Mouse (Mus musculus) embryonic stem cell, embryonic (primary cell): ENCODE measurements around the gene Clic4.
"Not testable (repeated sequence)": the region's sequence is repeated elsewhere in the genome, so short reads cannot be mapped to it uniquely, and the experiment has no call there.

Experiments used
- CTCF ChIA-PET, 4 experiments: fragments of 300-600 bp in 2 of 4; fragments of 350-600 bp in 2 of 4; sonication (Branson Sonifier 250); formaldehyde crosslinking; loops; one replicate each; lab custom pipeline; 2022; ENCODE audit warnings: inconsistent platforms in 2 of 4; lab: Charles Lee
- POLR2A ChIA-PET, 4 experiments: fragments of 300-600 bp in 2 of 4; fragments of 350-600 bp in 2 of 4; sonication (Branson Sonifier 250); formaldehyde crosslinking; loops; one replicate each; lab custom pipeline; 2022; ENCODE audit warnings: antibody characterized with exemption in 4 of 4, inconsistent platforms in 1 of 4; lab: Charles Lee

The Clic4 gene

GRCm38 (mm10) chr4:135209846-135210245 lies 62.8 kb downstream of the Clic4 start:
- ChIA-PET CTCF (interaction anchor here in 2 of 4 experiments (0.5 to 0.7 kb wide), 4 partner anchors 7 to 202 kb away, joined by 3 to 10 read pairs (median 4); no protein-coding TSS in a partner anchor), POLR2A (interaction anchor here in 2 of 4 experiments (0.8 to 1.7 kb wide), 4 partner anchors 9 to 109 kb away, joined by 4 to 6 read pairs (median 4); partner anchors contain the start of gene Clic4 (in 1 of the 2))

- ChIA-PET CTCF (interaction anchor here (0.5 to 2.0 kb wide), 32 partner anchors 14 to 314 kb away, joined by 3 to 12 read pairs (median 3); no protein-coding TSS in a partner anchor), POLR2A (interaction anchor here in 1 of 4 experiments (1.4 to 2.3 kb wide), 4 partner anchors 14 to 283 kb away, joined by 3 to 7 read pairs (median 3); partner anchors contain the start of gene Rsrp1)
Measured at GRCm38 (mm10) chr4:135205711-135206600, 66.7 kb downstream of the Clic4 start.

DNA sequence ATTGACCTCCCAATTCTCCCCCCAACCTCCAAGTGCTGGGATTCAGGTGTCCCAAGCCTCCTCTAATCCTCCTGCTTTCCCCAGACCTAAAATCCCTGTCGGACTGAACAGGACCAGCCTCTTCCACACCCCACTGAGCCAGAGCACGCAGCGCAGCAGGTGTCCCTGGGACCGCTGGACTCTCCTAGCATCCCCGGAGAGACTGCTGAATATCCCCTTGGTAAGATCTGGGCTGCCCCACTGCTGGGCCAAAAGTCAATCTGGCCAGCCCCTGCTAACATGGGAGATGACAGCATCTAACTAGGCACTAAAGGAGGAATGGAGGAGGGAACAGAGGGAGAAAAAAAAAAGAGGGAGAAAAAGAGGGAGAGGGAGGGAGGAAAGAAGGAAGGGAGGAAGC lies 67.4 kb downstream of the Clic4 start:
- POLR2A ChIA-PET = interaction anchor here in 1 of 4 experiments (2.3 kb wide), 1 partner anchor 39 kb away, joined by 7 read pairs; no protein-coding TSS in a partner anchor
- CTCF ChIA-PET = interaction anchor here in 3 of 4 experiments (0.9 to 2.0 kb wide), 4 partner anchors 38 to 243 kb away, joined by 3 to 9 read pairs (median 4); no protein-coding TSS in a partner anchor

GRCm38 (mm10) chr4:135204666-135205065 lies 67.9 kb downstream of the Clic4 start:
- ChIA-PET CTCF (interaction anchor here in 1 of 4 experiments (0.6 kb wide), 1 partner anchor 63 kb away, joined by 4 read pairs; no protein-coding TSS in a partner anchor), POLR2A (interaction anchor here in 2 of 4 experiments (0.6 to 0.7 kb wide), 2 partner anchors 64 to 177 kb away, joined by 3 to 11 read pairs; no protein-coding TSS in a partner anchor)

DNA sequence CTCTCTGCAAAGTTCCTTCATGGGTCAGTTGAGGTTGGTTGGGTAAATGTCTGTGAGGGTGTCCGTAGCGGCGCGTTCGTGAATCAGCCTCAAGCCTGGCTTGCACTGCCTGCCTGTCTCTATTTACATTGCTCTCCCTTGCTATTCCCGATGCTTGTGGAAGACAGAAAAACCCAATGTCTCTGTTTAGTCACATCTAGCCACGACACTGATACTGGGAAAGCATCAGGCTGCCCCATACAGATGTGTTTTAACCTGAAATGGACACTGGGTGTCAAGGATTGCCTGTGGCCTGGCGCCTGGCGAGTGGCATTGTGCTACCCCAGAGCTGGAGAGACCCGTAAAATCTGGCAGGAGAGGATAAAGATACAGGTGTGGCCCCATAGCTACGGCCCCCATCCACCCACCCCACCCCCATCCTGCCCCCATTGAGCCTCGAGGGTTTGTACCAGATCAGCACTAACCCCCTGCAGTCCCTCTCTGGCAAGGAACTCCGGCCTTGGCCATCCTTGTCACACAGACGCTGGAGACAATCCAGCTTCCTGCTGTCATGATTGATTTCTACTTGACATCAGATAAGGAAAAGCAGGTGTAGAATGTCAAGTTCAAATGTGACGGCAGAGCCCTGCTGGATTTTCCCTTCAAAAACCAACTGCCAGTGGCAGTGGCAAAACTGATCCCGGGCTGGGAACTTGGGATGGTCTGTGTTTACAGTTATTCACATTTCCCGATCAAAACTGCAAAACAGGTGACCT lies 68.6 kb downstream of the Clic4 start:
- POLR2A ChIA-PET = interaction anchor here (0.6 to 2.5 kb wide), 4 partner anchors 12 to 176 kb away, joined by 3 to 11 read pairs (median 4); no protein-coding TSS in a partner anchor

GRCm38 (mm10) chr4:135203279-135203678 lies 69.3 kb downstream of the Clic4 start:
- POLR2A ChIA-PET = interaction anchor here in 3 of 4 experiments (0.7 to 2.5 kb wide), 6 partner anchors 11 to 889 kb away, joined by 3 to 5 read pairs (median 4); no protein-coding TSS in a partner anchor

More for the DNA sequence above, 68.6 kb downstream of the Clic4 start:
- CTCF ChIA-PET = interaction anchor here in 2 of 4 experiments (0.6 to 1.3 kb wide), 3 partner anchors 62 to 219 kb away, joined by 3 to 5 read pairs (median 4); no protein-coding TSS in a partner anchor

DNA sequence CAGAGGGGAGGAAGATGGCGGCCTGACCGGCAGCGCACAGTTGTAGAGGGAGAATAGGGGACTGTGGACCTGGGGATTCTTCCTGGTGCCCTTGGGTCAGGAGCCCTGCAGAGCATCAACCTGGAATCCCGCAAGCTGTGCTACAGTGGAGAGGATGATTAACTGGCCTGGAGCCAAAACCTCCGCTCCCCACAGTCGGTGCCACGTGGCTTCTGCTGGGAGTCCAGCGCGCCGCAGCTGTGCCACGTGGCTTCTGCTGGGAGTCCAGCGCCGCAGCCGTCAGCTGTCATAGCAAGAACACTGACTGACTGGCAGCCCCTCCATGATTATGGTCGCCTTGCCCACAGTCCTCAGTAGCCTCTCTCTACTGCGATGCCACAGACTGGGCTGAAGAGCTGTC lies 70.8 kb downstream of the Clic4 start:
- CTCF ChIA-PET = interaction anchor here in 3 of 4 experiments (0.6 to 1.8 kb wide), 4 partner anchors 23 to 954 kb away, joined by 3 to 14 read pairs (median 4); no protein-coding TSS in a partner anchor
- POLR2A ChIA-PET = interaction anchor here in 3 of 4 experiments (0.6 to 2.5 kb wide), 8 partner anchors 10 to 425 kb away, joined by 3 to 5 read pairs (median 3); partner anchors contain the start of gene Rsrp1 (in 1 of the 3)

More at GRCm38 (mm10) chr4:135203279-135203678, 69.3 kb downstream of the Clic4 start:
- CTCF ChIA-PET = interaction anchor here in 3 of 4 experiments (0.6 to 1.8 kb wide), 4 partner anchors 97 to 218 kb away, joined by 3 to 14 read pairs (median 4); no protein-coding TSS in a partner anchor

- ChIA-PET CTCF (interaction anchor here in 1 of 4 experiments (0.6 kb wide), 1 partner anchor 223 kb away, joined by 3 read pairs; no protein-coding TSS in a partner anchor), POLR2A (interaction anchor here in 1 of 4 experiments (1.1 to 1.3 kb wide), 2 partner anchors 14 to 39 kb away, joined by 3 read pairs; no protein-coding TSS in a partner anchor)
Measured at GRCm38 (mm10) chr4:135197857-135198256, 74.8 kb downstream of the Clic4 start.

- ChIA-PET POLR2A (interaction anchor here in 2 of 4 experiments (1.4 to 1.5 kb wide), 2 partner anchors 11 to 117 kb away, joined by 3 read pairs; no protein-coding TSS in a partner anchor), CTCF (no interaction called here)
Measured at GRCm38 (mm10) chr4:135192841-135193240, 79.8 kb downstream of the Clic4 start.

- CTCF ChIA-PET = interaction anchor here in 1 of 4 experiments (1.4 kb wide), 1 partner anchor 12 kb away, joined by 4 read pairs; no protein-coding TSS in a partner anchor
- POLR2A ChIA-PET = interaction anchor here in 1 of 4 experiments (1.4 kb wide), 1 partner anchor 12 kb away, joined by 3 read pairs; no protein-coding TSS in a partner anchor
Measured at GRCm38 (mm10) chr4:135191604-135192003, 81.0 kb downstream of the Clic4 start.

DNA sequence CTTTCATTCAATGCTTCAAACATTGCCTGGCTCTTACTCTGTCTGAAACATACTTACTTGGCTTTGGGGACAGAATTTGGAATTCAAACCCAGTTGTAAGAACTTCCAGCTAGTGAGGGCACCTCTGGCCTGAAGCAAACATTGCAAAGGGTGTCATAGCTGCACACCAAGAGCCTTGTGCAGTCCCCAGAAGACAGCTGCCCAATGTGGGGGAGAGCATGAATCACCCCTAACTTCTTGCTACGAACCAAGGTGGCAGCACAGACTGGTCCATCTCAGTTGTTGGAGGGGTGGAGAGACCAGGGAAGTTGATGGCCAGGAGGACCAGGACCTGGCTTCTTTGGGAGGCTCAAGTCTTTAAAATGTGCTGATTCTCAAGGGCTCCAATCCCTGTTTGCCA lies 81.4 kb downstream of the Clic4 start:
- CTCF ChIA-PET = interaction anchor here in 2 of 4 experiments (1.4 to 2.2 kb wide), 2 partner anchors 11 to 12 kb away, joined by 4 to 13 read pairs; no protein-coding TSS in a partner anchor

GRCm38 (mm10) chr4:135190364-135190763 lies 82.2 kb downstream of the Clic4 start:
- ChIA-PET POLR2A (interaction anchor here in 1 of 4 experiments (0.6 to 2.8 kb wide), 4 partner anchors 10 to 198 kb away, joined by 3 to 11 read pairs (median 3); no protein-coding TSS in a partner anchor), CTCF (interaction anchor here in 3 of 4 experiments (0.5 to 2.2 kb wide), 4 partner anchors 11 to 297 kb away, joined by 3 to 13 read pairs (median 6); no protein-coding TSS in a partner anchor)

More for the DNA sequence above, 81.4 kb downstream of the Clic4 start:
- POLR2A ChIA-PET = interaction anchor here in 1 of 4 experiments (0.6 to 2.8 kb wide), 2 partner anchors 11 to 198 kb away, joined by 3 to 11 read pairs; no protein-coding TSS in a partner anchor

DNA sequence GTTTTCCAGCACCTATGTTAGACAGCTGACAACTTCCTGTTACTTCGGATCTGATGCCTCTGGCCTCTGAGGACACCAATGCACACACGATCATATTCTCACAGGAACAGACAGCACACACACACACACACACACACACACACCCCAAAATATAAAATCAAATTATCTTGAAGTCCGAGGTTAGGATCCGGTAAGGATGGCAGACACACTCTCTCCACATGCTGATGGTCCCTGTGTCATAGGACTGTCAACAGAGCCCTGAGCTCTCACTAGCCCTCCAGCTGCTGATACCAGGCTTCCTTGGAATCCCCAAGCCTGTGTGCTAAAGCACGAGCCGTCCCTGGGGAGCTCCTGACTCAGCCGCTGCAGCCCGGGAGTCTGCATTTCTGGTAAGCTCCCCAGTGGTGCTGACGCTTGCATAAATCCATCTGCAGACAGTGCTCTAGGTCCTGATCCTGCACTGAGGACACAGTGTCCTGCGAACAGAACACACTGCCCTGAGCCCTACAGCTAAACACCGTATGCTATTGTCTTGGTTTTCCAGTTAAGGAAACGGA lies 83.1 kb downstream of the Clic4 start:
- ChIA-PET CTCF (interaction anchor here in 3 of 4 experiments (0.6 to 2.2 kb wide), 7 partner anchors 9 to 177 kb away, joined by 3 to 13 read pairs (median 3); no protein-coding TSS in a partner anchor), POLR2A (interaction anchor here in 3 of 4 experiments (0.6 to 2.8 kb wide), 6 partner anchors 9 to 986 kb away, joined by 3 to 11 read pairs (median 3); partner anchors contain the start of gene Clic4 (in 1 of the 3))

DNA sequence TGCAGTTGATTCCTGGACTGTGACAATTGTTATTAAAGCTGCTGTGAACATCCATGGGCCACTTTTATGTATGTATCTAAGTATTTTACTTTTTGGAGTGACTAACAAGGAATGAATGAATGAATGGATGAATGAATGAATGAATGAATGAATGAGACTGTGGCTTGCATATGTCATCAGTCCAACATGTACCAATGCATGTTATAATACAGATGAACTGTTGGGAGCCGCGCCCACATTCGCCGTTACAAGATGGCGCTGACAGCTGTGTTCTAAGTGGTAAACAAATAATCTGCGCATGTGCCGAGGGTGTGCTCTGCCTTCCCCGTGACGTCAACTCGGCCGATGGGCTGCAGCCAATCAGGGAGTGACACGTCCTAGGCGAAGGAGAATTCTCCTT lies 88.3 kb downstream of the Clic4 start:
- POLR2A ChIA-PET, CTCF ChIA-PET: not testable (repeated sequence)

DNA sequence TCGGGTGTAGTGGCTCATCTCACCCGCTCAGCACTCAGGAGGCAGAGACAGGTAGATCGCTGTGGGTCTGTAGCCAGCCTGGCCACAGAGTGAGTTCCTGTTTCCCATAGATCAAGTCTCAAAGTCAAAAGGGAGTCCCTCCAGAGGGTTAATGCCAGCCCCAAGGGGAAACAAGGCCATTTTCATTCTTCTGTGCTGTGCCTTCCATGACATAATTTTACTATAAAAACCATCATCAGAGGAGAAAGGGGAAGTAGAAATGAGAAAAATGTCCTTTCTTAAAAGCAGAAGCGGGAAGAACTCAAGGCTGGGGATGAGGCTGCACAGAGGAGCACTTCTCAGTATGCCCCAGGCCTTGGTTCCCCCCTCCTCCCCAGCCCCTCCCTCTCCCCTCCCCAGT lies 90.8 kb downstream of the Clic4 start:
- ChIA-PET CTCF (no interaction called here), POLR2A (no interaction called here)

DNA sequence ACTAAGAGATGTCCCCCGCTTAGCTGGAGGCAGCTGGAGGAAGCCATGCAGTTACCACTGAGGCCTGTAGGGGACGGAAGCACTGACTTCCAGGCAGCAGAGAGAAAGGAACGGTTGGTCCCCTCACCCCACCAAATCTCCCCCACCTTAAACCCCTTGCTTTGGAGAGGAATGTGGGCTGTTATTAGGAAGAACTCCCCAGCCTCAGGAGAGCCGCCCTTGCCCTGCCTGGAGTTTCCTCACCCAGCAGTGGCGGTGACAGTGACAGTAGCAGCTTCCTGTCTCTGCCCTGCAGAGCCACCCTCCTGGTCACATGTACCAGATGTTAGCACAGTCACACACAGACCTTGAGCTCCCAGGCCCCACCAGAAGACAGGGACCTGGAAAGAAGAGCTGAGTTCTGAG lies 93.5 kb downstream of the Clic4 start:
- CTCF ChIA-PET = interaction anchor here (0.5 to 3.2 kb wide), 29 partner anchors 9 to 254 kb away, joined by 3 to 18 read pairs (median 5); partner anchors contain the start of genes Ncmap (in 1 of the 4), Rcan3 (in 1 of the 4) and Srrm1 (in 1 of the 4)
- POLR2A ChIA-PET = interaction anchor here in 3 of 4 experiments (0.6 to 2.4 kb wide), 13 partner anchors 10 to 315 kb away, joined by 3 to 11 read pairs (median 3); partner anchors contain the start of genes Rsrp1 (in 1 of the 3) and Stpg1 (in 1 of the 3)
